Mouse (Mus musculus): ENCODE data around the gene Disp1. TPM values are rescaled to one million over a fixed set of nuclear protein-coding genes. Genes with fewer than 3 reads are reported as not detected.

The Disp1 gene
- total and polyA plus RNA-seq, 3 experiments, result 3.4 to 11.3 (median 5.9) TPM

DNA sequence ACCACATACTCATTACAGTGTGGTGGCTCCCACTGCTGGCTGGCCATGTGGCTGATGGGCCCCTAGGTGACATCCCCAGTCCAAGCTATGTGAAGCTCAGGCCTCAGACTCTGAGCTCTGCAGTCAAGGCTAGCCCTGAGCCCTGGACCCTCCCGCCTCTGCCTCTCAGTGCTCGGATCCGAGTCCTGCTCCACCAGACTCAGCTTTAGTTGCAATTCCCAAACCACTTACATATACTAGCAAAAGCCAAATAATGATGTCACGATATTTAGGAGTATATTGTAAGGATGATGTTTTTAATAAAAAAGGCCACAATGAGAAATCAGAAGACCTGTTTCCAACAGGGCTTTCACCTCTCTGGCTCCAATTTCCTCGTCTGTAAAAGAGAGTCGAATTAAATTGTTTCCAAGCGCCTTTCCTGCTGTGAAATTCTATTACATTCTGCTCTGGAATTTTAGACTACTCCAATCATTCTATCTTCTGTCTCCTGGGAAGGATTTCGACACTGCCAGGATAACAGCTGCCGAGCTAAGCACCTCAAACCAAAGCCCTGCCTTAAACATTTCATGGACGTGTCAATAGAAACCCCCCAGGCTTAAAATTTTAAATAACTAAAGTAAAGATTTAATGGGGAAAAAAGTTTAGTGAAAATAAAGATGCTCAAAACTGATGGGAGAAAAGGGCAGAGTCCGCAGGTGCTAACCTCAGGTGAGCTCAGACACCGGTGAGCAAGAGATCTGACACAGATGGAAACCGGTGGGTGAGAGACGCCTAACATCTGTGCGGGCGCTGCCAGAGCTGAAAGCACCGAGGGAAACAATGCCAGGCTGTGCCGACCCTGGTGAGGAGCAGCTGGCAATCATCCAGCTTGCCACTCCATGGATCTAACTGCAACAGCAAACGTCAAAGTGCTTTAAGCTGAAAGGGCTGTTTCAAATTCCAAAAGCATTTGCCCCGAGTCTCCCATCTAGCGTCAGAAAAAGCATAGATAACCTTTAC is 103.2 kb downstream of the Disp1 start:
- H3K27ac ChIP-seq (ENCODE audit: insufficient read depth, low read depth), result no peak overlapping the region
- peaks cover 0 to 30% of the 10 kb centered on the region in 2 experiments for H3K36me3 ChIP-seq (replicated peaks in 1 of 2; ENCODE audit: control insufficient read depth in 1 of 2, insufficient read depth in 1 of 2, low read length in 1 of 2)
- H3K4me2 ChIP-seq (ENCODE audit: insufficient read depth, low read depth, poor library complexity, severe bottlenecking), result no peak overlapping the region
- TF ChIP-seq USF1 (IDR thresholded peaks at IDR 0.05; ENCODE audit: low read depth, low read length), result no peak
- TF ChIP-seq PAX5 (IDR thresholded peaks at IDR 0.05; ENCODE audit: low read length), result no peak
- TF ChIP-seq MAFK (IDR thresholded peaks at IDR 0.05; ENCODE audit: insufficient replicate concordance, low read length), result no peak
- TF ChIP-seq JUN (IDR thresholded peaks at IDR 0.05; ENCODE audit: insufficient read depth, low read depth, low read length), result no peak
- TF ChIP-seq HCFC1 (IDR thresholded peaks at IDR 0.05; ENCODE audit: low read depth, low read length), result no peak
- no peak for TF ChIP-seq ETS1 (conservative IDR thresholded peaks at IDR 0.05; ENCODE audit: low read depth, low read length)
- TF ChIP-seq KAT2A (IDR thresholded peaks at IDR 0.05; ENCODE audit: insufficient replicate concordance, low read length), result no peak
- in situ Hi-C loops (cut with MboI; ENCODE audit: low pct_ligation_motif_present, low pct_unique_long_range_greater_than_20kb, low sequenced_read_pairs) (no loop called here), dilution Hi-C loops (cut with MboI; ENCODE audit: extremely low pct_ligation_motif_present, extremely low pct_unique_long_range_greater_than_20kb, low sequenced_read_pairs) (no loop called here)
- H3K79me2 ChIP-seq (replicated peaks; ENCODE audit: control insufficient read depth, extremely low read depth, insufficient read depth, poor library complexity, severe bottlenecking), result no peaks in the 10 kb centered on the region
- peaks cover 0 to 5% of the 10 kb centered on the region in 2 experiments; a peak in 2 of 4 replicates for H3K4me1 ChIP-seq (ENCODE audit: control insufficient read depth in 1 of 2, insufficient read depth in 2 of 2)
- H3K4me3 ChIP-seq (replicated peaks in 1 of 3; ENCODE audit: low read depth in 2 of 3, low read length in 2 of 3, poor library complexity in 1 of 3), result no peak overlapping the region
- no peaks in the 10 kb centered on the region for H3K27me3 ChIP-seq (replicated peaks)
- H3K9ac ChIP-seq (ENCODE audit: insufficient read depth, low read depth), result no peak overlapping the region
- H3K9me3 ChIP-seq (replicated peaks; ENCODE audit: low read length), result no peaks in the 10 kb centered on the region
- no peak for DNase-seq (ENCODE audit: extremely low read depth)

DNA sequence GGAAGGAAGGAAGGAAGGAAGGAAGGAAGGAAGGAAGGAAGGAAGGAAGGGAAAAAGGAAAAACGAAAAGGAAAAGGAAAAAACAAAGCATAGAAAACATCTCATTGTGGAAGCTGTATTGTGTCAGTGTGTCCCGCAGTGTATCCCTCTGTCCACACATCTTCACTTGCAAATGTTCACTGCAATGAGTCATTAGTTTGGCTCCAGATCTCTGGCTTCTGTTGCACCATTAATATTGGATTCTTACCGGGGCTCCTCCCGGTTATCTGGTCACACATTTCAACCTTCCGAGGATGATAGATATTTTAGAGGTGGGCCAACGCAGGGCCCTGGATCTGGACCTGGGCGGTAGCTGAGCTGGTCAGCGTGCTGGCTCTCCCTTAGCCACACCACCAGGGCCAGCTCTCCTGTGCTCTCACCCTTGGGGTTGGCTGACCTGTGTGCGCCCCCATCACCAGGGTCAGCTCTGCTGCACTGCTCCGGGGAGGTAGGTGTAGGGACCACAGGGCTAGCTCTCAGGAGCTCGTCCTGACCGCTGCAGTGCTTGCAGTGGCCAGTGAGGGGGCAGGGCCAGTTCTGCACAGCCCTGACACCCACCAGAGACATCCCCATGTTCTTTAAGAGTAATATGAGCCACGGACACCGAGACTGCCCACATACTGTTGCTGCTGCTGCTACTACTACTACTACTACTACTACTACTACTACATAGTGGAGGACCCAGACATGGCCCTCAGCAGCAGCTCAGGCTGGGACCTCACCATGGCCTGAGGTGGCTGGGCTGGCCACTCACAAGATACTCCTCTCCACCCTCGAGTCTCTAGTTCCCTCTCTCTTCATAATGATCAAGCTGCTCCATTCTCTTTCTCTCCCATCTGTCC is 104.1 kb downstream of the Disp1 start:
- Histone ChIP-seq H3K36me3 (replicated peaks in 1 of 2; ENCODE audit: control insufficient read depth in 1 of 2, insufficient read depth in 1 of 2, low read length in 1 of 2) (peaks cover 0 to 32% of the 10 kb centered on the region in 2 experiments), H3K4me2 (ENCODE audit: insufficient read depth, low read depth, poor library complexity, severe bottlenecking) (no peak overlapping the region), H3K9ac (ENCODE audit: insufficient read depth, low read depth) (no peak overlapping the region), H3K27ac (ENCODE audit: insufficient read depth, low read depth) (no peak overlapping the region), H3K27me3 (replicated peaks) (no peaks in the 10 kb centered on the region), H3K4me1 (ENCODE audit: control insufficient read depth in 1 of 2, insufficient read depth in 2 of 2) (peaks cover 0 to 8% of the 10 kb centered on the region in 2 experiments; a peak in 1 of 4 replicates), H3K4me3 (replicated peaks in 1 of 3; ENCODE audit: low read depth in 2 of 3, low read length in 2 of 3, poor library complexity in 1 of 3) (no peak overlapping the region), H3K79me2 (replicated peaks; ENCODE audit: control insufficient read depth, extremely low read depth, insufficient read depth, poor library complexity, severe bottlenecking) (no peaks in the 10 kb centered on the region), H3K9me3 (replicated peaks; ENCODE audit: low read length) (no peaks in the 10 kb centered on the region)
- DNase-seq (ENCODE audit: extremely low read depth), result no peak
- dilution Hi-C loops (cut with MboI; ENCODE audit: extremely low pct_ligation_motif_present, extremely low pct_unique_long_range_greater_than_20kb, low sequenced_read_pairs) (no loop called here), in situ Hi-C loops (cut with MboI; ENCODE audit: low pct_ligation_motif_present, low pct_unique_long_range_greater_than_20kb, low sequenced_read_pairs) (no loop called here)
- TF ChIP-seq UBTF (IDR thresholded peaks at IDR 0.05; ENCODE audit: low read depth, low read length), result no peak
- TF ChIP-seq MYC (IDR thresholded peaks at IDR 0.05; ENCODE audit: low read depth, low read length), result no peak
- no peak for TF ChIP-seq POLR2AphosphoS2 (IDR thresholded peaks at IDR 0.05; ENCODE audit: low read depth, low read length)
- TF ChIP-seq MAFK (IDR thresholded peaks at IDR 0.05; ENCODE audit: insufficient replicate concordance, low read length), result no peak
- no peak for TF ChIP-seq MXI1 (IDR thresholded peaks at IDR 0.05; ENCODE audit: low read depth, low read length)
- TF ChIP-seq MAZ (IDR thresholded peaks at IDR 0.05; ENCODE audit: low read depth, low read length), result no peak
- no peak for TF ChIP-seq ZKSCAN1 (IDR thresholded peaks at IDR 0.05; ENCODE audit: borderline replicate concordance, low read depth, low read length)
- no peak for TF ChIP-seq NRF1 (IDR thresholded peaks at IDR 0.05; ENCODE audit: low read depth, low read length)
- no peak for TF ChIP-seq CHD2 (IDR thresholded peaks at IDR 0.05; ENCODE audit: low read length)
- TF ChIP-seq MEF2A (IDR thresholded peaks at IDR 0.05; ENCODE audit: borderline replicate concordance, low read depth, low read length), result no peak
- TF ChIP-seq NELFE (IDR thresholded peaks at IDR 0.05; ENCODE audit: low read depth, low read length), result no peak
- TF ChIP-seq USF2 (conservative IDR thresholded peaks at IDR 0.05; ENCODE audit: low read depth, low read length), result no peak
- TF ChIP-seq EP300 (IDR thresholded peaks at IDR 0.05; ENCODE audit: low read length), result no peak
- TF ChIP-seq JUN (IDR thresholded peaks at IDR 0.05; ENCODE audit: insufficient read depth, low read depth, low read length), result no peak
- no peak for TF ChIP-seq SMC3 (IDR thresholded peaks at IDR 0.05; ENCODE audit: low read depth, low read length)
- TF ChIP-seq RAD21 (IDR thresholded peaks at IDR 0.05; ENCODE audit: low read depth, low read length), result no peak
- TF ChIP-seq IRF4 (IDR thresholded peaks at IDR 0.05; ENCODE audit: low read depth, low read length), result no peak
